Mouse (Mus musculus) frontal cortex, postnatal 14 days (tissue): Measurements from ENCODE around the gene Gm29106.
"Not testable (repeated sequence)": the region's sequence is repeated elsewhere in the genome, so short reads cannot be mapped to it uniquely, and the experiment has no call there.

Experiments used
- DNase-seq, 2 experiments: peaks; one replicate each; pipeline ENCODE4 v3.0.0; 2022; ENCODE audit warnings: low spot score in 2 of 2

Gm29106 gene

DNA sequence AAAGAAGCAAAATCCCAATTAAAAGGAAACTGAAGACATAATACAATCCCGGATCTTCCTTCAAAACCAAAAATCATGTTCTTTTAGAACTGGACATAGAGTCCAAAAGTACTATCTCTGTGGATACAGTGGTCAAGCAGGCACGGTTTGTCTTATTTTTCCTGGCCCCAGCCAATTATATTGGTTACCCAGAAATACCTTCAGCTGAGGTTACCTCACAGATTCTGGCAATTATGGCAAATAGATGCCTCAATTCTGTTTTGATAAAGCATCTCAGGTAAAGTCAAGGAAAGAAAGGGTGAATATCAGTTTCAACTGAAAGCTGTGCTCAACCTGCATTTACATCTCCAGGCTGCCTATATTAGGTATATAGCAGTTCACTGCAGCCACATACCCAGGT lies at the start of gene Gm29106:
Gm29106 (plus strand) TSS at position 301 of the 400 bp plus-strand sequence.
- not testable (repeated sequence) for DNase-seq

- no peak for DNase-seq
These were observed 52.2 kb downstream of the Gm29106 start for GRCm38 (mm10) chr1:118228540-118228939.

DNA sequence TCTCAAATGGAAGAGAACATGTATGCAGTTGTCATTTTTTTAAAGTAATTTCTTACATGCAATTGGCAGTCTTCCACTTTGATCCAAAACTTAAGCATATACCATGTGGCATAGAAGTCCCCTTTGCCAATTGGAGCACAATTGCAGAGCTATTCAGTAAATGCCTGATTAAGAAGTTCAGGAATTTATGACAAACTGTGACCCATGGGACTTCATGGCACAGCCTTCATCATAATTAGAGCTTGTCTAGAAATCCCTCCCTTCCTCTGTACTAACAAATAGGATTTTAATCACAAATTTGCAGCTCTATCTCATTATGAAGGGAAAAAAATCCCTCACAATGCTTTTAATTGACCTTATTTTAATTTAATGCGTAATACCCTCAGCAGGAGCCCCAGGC lies 59.7 kb downstream of the Gm29106 start:
- no peak for DNase-seq
